Mouse (Mus musculus): Measurements from ENCODE around the gene Fbxl15. TPM values are rescaled to one million over a fixed set of nuclear protein-coding genes. Genes with fewer than 3 reads are reported as not detected.
A peak's percentile ranks its signal among the peaks of the same experiment; 100 is the strongest.

Fbxl15 gene
- polyA plus RNA-seq, 1 experiment from 2014 or later = 28.2 TPM

DNA sequence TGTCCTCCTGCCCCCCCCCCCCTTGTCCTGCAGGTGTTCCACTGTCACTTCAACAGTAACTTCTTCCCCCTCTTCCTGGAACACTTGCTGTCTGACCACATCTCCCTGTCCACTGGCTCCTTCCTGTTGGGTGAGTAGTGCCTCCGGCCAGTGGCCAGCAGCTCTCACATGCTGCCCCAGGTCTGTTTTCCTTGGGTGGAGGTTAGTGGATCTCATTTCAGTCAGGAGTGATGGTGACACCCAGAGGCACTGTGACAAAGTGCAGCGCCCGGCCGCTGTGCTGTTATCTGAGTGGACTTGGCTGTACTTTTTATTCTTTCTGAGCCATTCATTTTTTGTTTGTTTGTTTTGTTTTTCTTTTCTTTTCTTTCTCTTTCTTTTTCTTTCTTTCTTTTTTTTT, 41.2 kb downstream of the Fbxl15 start:
- Histone ChIP-seq H3K27ac (no peak overlapping the region), H3K9me3 (no peaks in the 10 kb centered on the region), H3K36me3 (0 out of 2 replicates have a peak, but pooled peaks cover 5% of the 10 kb centered on the region), H3K27me3 (ENCODE audit: insufficient read depth, poor library complexity, severe bottlenecking) (no peaks in the 10 kb centered on the region), H3K4me3 (no peak overlapping the region), H3K4me1 (replicated peaks) (peaks cover 2% of the 10 kb centered on the region)
- peak; percentile 51 for DNase-seq (ENCODE audit: low spot score)
- WGBS = 32% methylated on average over 4 of the region's 4 CpGs

GRCm38 (mm10) chr19:46374477-46375088, 46.6 kb downstream of the Fbxl15 start:
- no peaks in the 10 kb centered on the region for H3K27me3 ChIP-seq (ENCODE audit: insufficient read depth, poor library complexity, severe bottlenecking)
- 46% methylated on average over 21 of the region's 21 CpGs for WGBS
- no peaks in the 10 kb centered on the region for H3K9me3 ChIP-seq
- peaks cover 41% of the 10 kb centered on the region for H3K36me3 ChIP-seq
- H3K27ac ChIP-seq = peak overlapping the region; percentile 6; the same call in 1 of the 2 replicates
- DNase-seq (ENCODE audit: low spot score) = peak; percentile 18
- peaks cover 11% of the 10 kb centered on the region for H3K4me1 ChIP-seq (replicated peaks)
- no peak overlapping the region for H3K4me3 ChIP-seq

GRCm38 (mm10) chr19:46375489-46375888, 47.5 kb downstream of the Fbxl15 start:
- peaks cover 11% of the 10 kb centered on the region for H3K4me1 ChIP-seq (replicated peaks)
- no peaks in the 10 kb centered on the region for H3K27me3 ChIP-seq (ENCODE audit: insufficient read depth, poor library complexity, severe bottlenecking)
- peaks cover 50% of the 10 kb centered on the region for H3K36me3 ChIP-seq
- H3K4me3 ChIP-seq = no peak overlapping the region
- WGBS = 77% methylated on average over 5 of the region's 5 CpGs
- no peak for DNase-seq (ENCODE audit: low spot score)
- H3K27ac ChIP-seq = no peak overlapping the region
- H3K9me3 ChIP-seq = no peaks in the 10 kb centered on the region

GRCm38 (mm10) chr19:46375891-46376290, 47.9 kb downstream of the Fbxl15 start:
- Histone ChIP-seq H3K27ac (no peak overlapping the region), H3K9me3 (no peaks in the 10 kb centered on the region), H3K4me3 (no peak overlapping the region), H3K36me3 (peaks cover 54% of the 10 kb centered on the region), H3K4me1 (replicated peaks) (peaks cover 11% of the 10 kb centered on the region), H3K27me3 (ENCODE audit: insufficient read depth, poor library complexity, severe bottlenecking) (no peaks in the 10 kb centered on the region)
- 68% methylated on average over 4 of the region's 4 CpGs for WGBS
- DNase-seq (ENCODE audit: low spot score) = no peak

MicroRNA genes within 50 kb of the gene (microRNA counts, 519-probe panel; counts per million panel counts)
- microRNA mmu-miR-146b = 1,255 counts per million, percentile 77 among the panel's probes with 10 or more counts

Other genes with a start within 250 kb of the Fbxl15 start
- gene Elovl3, start 196.3 kb upstream of the Fbxl15 start, polyA plus RNA-seq (2016; fragmentation: Nextera tagmentation; extraction: Ambion mirVana) = not detected in 2 replicates
- gene Pitx3, start 179.9 kb upstream of the Fbxl15 start, polyA plus RNA-seq (2016; fragmentation: Nextera tagmentation; extraction: Ambion mirVana) = not detected in 2 replicates
- 47.5 and 57.4 TPM in 2 replicates for gene Gbf1, start 175.7 kb upstream of the Fbxl15 start, polyA plus RNA-seq (2016; fragmentation: Nextera tagmentation; extraction: Ambion mirVana)
- 5.6 and 6.4 TPM in 2 replicates for gene Nfkb2, start 23.9 kb upstream of the Fbxl15 start, polyA plus RNA-seq (2016; fragmentation: Nextera tagmentation; extraction: Ambion mirVana)
- 4.5 and 9.7 TPM in 2 replicates for gene Psd, start 1.0 kb upstream of the Fbxl15 start, polyA plus RNA-seq (2016; fragmentation: Nextera tagmentation; extraction: Ambion mirVana)
- 260 and 279 TPM in 2 replicates for gene Cuedc2, start 10.5 kb downstream of the Fbxl15 start, polyA plus RNA-seq (2016; fragmentation: Nextera tagmentation; extraction: Ambion mirVana)
- 10.0 and 11.9 TPM in 2 replicates for gene Mfsd13a, start 12.9 kb downstream of the Fbxl15 start, polyA plus RNA-seq (2016; fragmentation: Nextera tagmentation; extraction: Ambion mirVana)
- gene 2310034G01Rik, start 22.1 kb downstream of the Fbxl15 start, polyA plus RNA-seq (2016; fragmentation: Nextera tagmentation; extraction: Ambion mirVana) = 1.1 and 1.4 TPM in 2 replicates
- gene Actr1a, start 67.6 kb downstream of the Fbxl15 start, polyA plus RNA-seq (2016; fragmentation: Nextera tagmentation; extraction: Ambion mirVana) = 193 and 229 TPM in 2 replicates
- 49.1 and 52.1 TPM in 2 replicates for gene Sufu, start 68.7 kb downstream of the Fbxl15 start, polyA plus RNA-seq (2016; fragmentation: Nextera tagmentation; extraction: Ambion mirVana)
- gene Trim8, start 173.5 kb downstream of the Fbxl15 start, polyA plus RNA-seq (2016; fragmentation: Nextera tagmentation; extraction: Ambion mirVana) = 26.5 and 30.0 TPM in 2 replicates
- gene Arl3, start 245.0 kb downstream of the Fbxl15 start, polyA plus RNA-seq (2016; fragmentation: Nextera tagmentation; extraction: Ambion mirVana) = 203 and 209 TPM in 2 replicates
- 12.9 and 17.9 TPM in 2 replicates for gene Sfxn2, start 245.2 kb downstream of the Fbxl15 start, polyA plus RNA-seq (2016; fragmentation: Nextera tagmentation; extraction: Ambion mirVana)

All from hindbrain, embryonic 10.5 days (tissue).